Mouse (Mus musculus): ENCODE results near the gene Capzb. TPM values are rescaled to one million over a fixed set of nuclear protein-coding genes. Genes with fewer than 3 reads are reported as not detected.

The Capzb gene
- polyA plus RNA-seq, 1 experiment from 2014 or later = 331 TPM

GRCm38 (mm10) chr4:139247966-139248365 is 55.3 kb downstream of the Capzb start:
- no peaks in the 10 kb centered on the region for H3K9me3 ChIP-seq
- no peak overlapping the region for H3K4me2 ChIP-seq
- H3K4me3 ChIP-seq = no peak overlapping the region
- H3K9ac ChIP-seq = no peak overlapping the region
- H3K27me3 ChIP-seq = no peaks in the 10 kb centered on the region
- H3K36me3 ChIP-seq = no peaks in the 10 kb centered on the region
- 86% methylated on average over 7 of the region's 7 CpGs for WGBS
- H3K27ac ChIP-seq (replicated peaks) = no peak overlapping the region
- no peak for ATAC-seq (ENCODE audit: low FRiP score, low read depth)
- H3K4me1 ChIP-seq (replicated peaks) = peaks cover 69% of the 10 kb centered on the region

GRCm38 (mm10) chr4:139248736-139249135 is 56.0 kb downstream of the Capzb start:
- Histone ChIP-seq H3K27me3 (no peaks in the 10 kb centered on the region), H3K27ac (replicated peaks) (peak overlapping the region; percentile 27; the same call in 1 of the 2 replicates), H3K36me3 (no peaks in the 10 kb centered on the region), H3K4me1 (replicated peaks) (peaks cover 69% of the 10 kb centered on the region), H3K4me3 (no peak overlapping the region), H3K9ac (no peak overlapping the region), H3K9me3 (no peaks in the 10 kb centered on the region), H3K4me2 (no peak overlapping the region)
- 60% methylated on average over 5 of the region's 5 CpGs for WGBS
- no peak for ATAC-seq (ENCODE audit: low FRiP score, low read depth)

- 0 out of 2 replicates have a peak overlapping the region, but pooled peaks have one; percentile 15 for H3K27ac ChIP-seq (replicated peaks)
- WGBS = 77% methylated on average over 5 of the region's 5 CpGs
- no peaks in the 10 kb centered on the region for H3K27me3 ChIP-seq
- H3K4me1 ChIP-seq (replicated peaks) = peaks cover 62% of the 10 kb centered on the region
- no peaks in the 10 kb centered on the region for H3K36me3 ChIP-seq
- no peaks in the 10 kb centered on the region for H3K9me3 ChIP-seq
- ATAC-seq (ENCODE audit: low FRiP score, low read depth) = no peak
- no peak overlapping the region for H3K9ac ChIP-seq
- H3K4me3 ChIP-seq = no peak overlapping the region
- no peak overlapping the region for H3K4me2 ChIP-seq
These were observed 57.3 kb downstream of the Capzb start for GRCm38 (mm10) chr4:139250043-139250442.

GRCm38 (mm10) chr4:139250886-139251285 is 58.2 kb downstream of the Capzb start:
- WGBS = 75% methylated on average over 8 of the region's 8 CpGs
- Histone ChIP-seq H3K27me3 (no peaks in the 10 kb centered on the region), H3K9ac (no peak overlapping the region), H3K9me3 (no peaks in the 10 kb centered on the region), H3K27ac (replicated peaks) (peak overlapping the region; percentile 15; the same call in 1 of the 2 replicates), H3K4me1 (replicated peaks) (peaks cover 56% of the 10 kb centered on the region), H3K4me3 (no peak overlapping the region), H3K4me2 (no peak overlapping the region), H3K36me3 (no peaks in the 10 kb centered on the region)
- no peak for ATAC-seq (ENCODE audit: low FRiP score, low read depth)

GRCm38 (mm10) chr4:139252051-139252760 is 59.5 kb downstream of the Capzb start:
- peak; percentile 49; the same call in 1 of the 2 replicates for ATAC-seq (ENCODE audit: low FRiP score, low read depth)
- peaks cover 43% of the 10 kb centered on the region for H3K4me1 ChIP-seq (replicated peaks)
- no peak overlapping the region for H3K4me3 ChIP-seq
- H3K27ac ChIP-seq (replicated peaks) = peak overlapping the region; percentile 18; the same call in 1 of the 2 replicates
- no peak overlapping the region for H3K4me2 ChIP-seq
- H3K9me3 ChIP-seq = no peaks in the 10 kb centered on the region
- no peaks in the 10 kb centered on the region for H3K27me3 ChIP-seq
- H3K9ac ChIP-seq = no peak overlapping the region
- 0 out of 2 replicates have a peak, but pooled peaks cover 1% of the 10 kb centered on the region for H3K36me3 ChIP-seq
- 54% methylated on average over 22 of the region's 22 CpGs for WGBS

GRCm38 (mm10) chr4:139253206-139253605 is 60.5 kb downstream of the Capzb start:
- Histone ChIP-seq H3K4me2 (no peak overlapping the region), H3K27ac (replicated peaks) (no peak overlapping the region), H3K4me3 (no peak overlapping the region), H3K36me3 (peaks cover 11% of the 10 kb centered on the region; the same call in 1 of the 2 replicates), H3K9ac (no peak overlapping the region), H3K27me3 (no peaks in the 10 kb centered on the region), H3K4me1 (replicated peaks) (peaks cover 34% of the 10 kb centered on the region), H3K9me3 (no peaks in the 10 kb centered on the region)
- peak; percentile 62; the same call in 1 of the 2 replicates for ATAC-seq (ENCODE audit: low FRiP score, low read depth)
- 80% methylated on average over 9 of the region's 9 CpGs for WGBS

- H3K9ac ChIP-seq = no peak overlapping the region
- WGBS = 90% methylated on average over 4 of the region's 4 CpGs
- no peak for ATAC-seq (ENCODE audit: low FRiP score, low read depth)
- no peak overlapping the region for H3K27ac ChIP-seq (replicated peaks)
- H3K4me2 ChIP-seq = no peak overlapping the region
- no peaks in the 10 kb centered on the region for H3K9me3 ChIP-seq
- peaks cover 14% of the 10 kb centered on the region for H3K4me1 ChIP-seq (replicated peaks)
- no peak overlapping the region for H3K4me3 ChIP-seq
- peaks cover 19% of the 10 kb centered on the region; the same call in 1 of the 2 replicates for H3K36me3 ChIP-seq
- no peaks in the 10 kb centered on the region for H3K27me3 ChIP-seq
These were observed 63.4 kb downstream of the Capzb start for GRCm38 (mm10) chr4:139256146-139256545.

- no peak for ATAC-seq (ENCODE audit: low FRiP score, low read depth)
- H3K4me3 ChIP-seq = no peak overlapping the region
- H3K27me3 ChIP-seq = no peaks in the 10 kb centered on the region
- no peaks in the 10 kb centered on the region for H3K9me3 ChIP-seq
- H3K4me1 ChIP-seq (replicated peaks) = peaks cover 9% of the 10 kb centered on the region
- H3K36me3 ChIP-seq = peaks cover 19% of the 10 kb centered on the region; the same call in 1 of the 2 replicates
- H3K27ac ChIP-seq (replicated peaks) = no peak overlapping the region
- H3K9ac ChIP-seq = no peak overlapping the region
- no peak overlapping the region for H3K4me2 ChIP-seq
- 90% methylated on average over 8 of the region's 8 CpGs for WGBS
These were observed 64.0 kb downstream of the Capzb start for GRCm38 (mm10) chr4:139256708-139257107.

- Histone ChIP-seq H3K27me3 (no peaks in the 10 kb centered on the region), H3K4me1 (replicated peaks) (no peaks in the 10 kb centered on the region), H3K4me3 (no peak overlapping the region), H3K9me3 (no peaks in the 10 kb centered on the region), H3K9ac (no peak overlapping the region), H3K4me2 (no peak overlapping the region), H3K36me3 (peaks cover 39% of the 10 kb centered on the region), H3K27ac (replicated peaks) (no peak overlapping the region)
- 93% methylated on average over 6 of the region's 6 CpGs for WGBS
- ATAC-seq (ENCODE audit: low FRiP score, low read depth) = no peak
These were observed 66.1 kb downstream of the Capzb start for GRCm38 (mm10) chr4:139258621-139259301.

- Histone ChIP-seq H3K9me3 (no peaks in the 10 kb centered on the region), H3K9ac (no peak overlapping the region), H3K27ac (replicated peaks) (no peak overlapping the region), H3K4me2 (no peak overlapping the region), H3K4me3 (no peak overlapping the region), H3K27me3 (no peaks in the 10 kb centered on the region), H3K36me3 (peaks cover 41% of the 10 kb centered on the region), H3K4me1 (replicated peaks) (no peaks in the 10 kb centered on the region)
- no peak for ATAC-seq (ENCODE audit: low FRiP score, low read depth)
- 88% methylated on average over 11 of the region's 11 CpGs for WGBS
These were observed 66.7 kb downstream of the Capzb start for GRCm38 (mm10) chr4:139259302-139259871.

GRCm38 (mm10) chr4:139262981-139263380 is 70.3 kb downstream of the Capzb start:
- Histone ChIP-seq H3K4me2 (no peak overlapping the region), H3K9me3 (no peaks in the 10 kb centered on the region), H3K36me3 (peaks cover 34% of the 10 kb centered on the region), H3K9ac (no peak overlapping the region), H3K27ac (replicated peaks) (no peak overlapping the region), H3K4me3 (no peak overlapping the region), H3K27me3 (no peaks in the 10 kb centered on the region), H3K4me1 (replicated peaks) (peaks cover 9% of the 10 kb centered on the region; the same call in 1 of the 2 replicates)
- 86% methylated on average over 6 of the region's 6 CpGs for WGBS
- no peak for ATAC-seq (ENCODE audit: low FRiP score, low read depth)

Measured in hindbrain, embryonic 15.5 days (tissue).